Mouse (Mus musculus) hindbrain, embryonic 16.5 days (tissue): ENCODE data around the gene Eps15. TPM values are rescaled to one million over a fixed set of nuclear protein-coding genes. Genes with fewer than 3 reads are reported as not detected.
A peak's percentile ranks its signal among the peaks of the same experiment; 100 is the strongest.

ENCODE experiments used
- ATAC-seq: fragments of 200-750 bp; cut with Nextera tagmentation; 2 replicates; pipeline ENCODE4 v1.8.0; 2017; ENCODE audit warnings: moderate TSS enrichment, moderate library complexity
- H3K27ac ChIP-seq: fragments of 300-500 bp; sonication (generic); 2 replicates; pipeline ENCODE4 v1.5.1; 2014; ENCODE audit warnings: low read depth, mild to moderate bottlenecking, control low read depth, low read length, moderate library complexity
- H3K27me3 ChIP-seq: fragments of 300-500 bp; sonication (generic); replicated peaks from 2 replicates; pipeline ENCODE4 v1.6.1; 2014; ENCODE audit warnings: low read length; ENCODE audit not compliant: control insufficient read depth, insufficient read depth
- H3K36me3 ChIP-seq: fragments of 300-500 bp; sonication (generic); 2 replicates; pipeline ENCODE4 v1.6.1; 2014; ENCODE audit warnings: mild to moderate bottlenecking, low read length, moderate library complexity, mixed read lengths; ENCODE audit not compliant: control insufficient read depth, insufficient read depth
- H3K4me1 ChIP-seq: fragments of 300-500 bp; sonication (generic); 2 replicates; pipeline ENCODE4 v1.6.1; 2014; ENCODE audit warnings: low read depth, low read length; ENCODE audit not compliant: control insufficient read depth, insufficient read depth
- H3K4me2 ChIP-seq: fragments of 300-500 bp; sonication (generic); 2 replicates; pipeline ENCODE4 v1.6.1; 2014; ENCODE audit warnings: mild to moderate bottlenecking, low read length, control low read depth, moderate library complexity
- H3K4me3 ChIP-seq: fragments of 300-500 bp; sonication (generic); 2 replicates; pipeline ENCODE4 v1.5.1; 2014; ENCODE audit warnings: mild to moderate bottlenecking, low read length, control low read depth, moderate library complexity
- H3K9ac ChIP-seq: fragments of 300-500 bp; sonication (generic); 2 replicates; pipeline ENCODE4 v1.6.1; 2014; ENCODE audit warnings: low read depth, mild to moderate bottlenecking, control low read depth, low read length, moderate library complexity
- H3K9me3 ChIP-seq: fragments of 300-500 bp; sonication (generic); 2 replicates; pipeline ENCODE4 v1.6.1; 2014; ENCODE audit warnings: mild to moderate bottlenecking, low read length, moderate library complexity; ENCODE audit not compliant: control insufficient read depth
- WGBS: fragments of 180-500 bp; shearing (Covaris S2); extraction: QIAGEN DNeasy Blood & Tissue Kit; methylation state at CpG from one replicate; pipeline ENCODE4 v1.1.7; 2014; 5-methylcytosine and 5-hydroxymethylcytosine counted together
- polyA plus RNA-seq: library from polyadenylated mRNA; unstranded; fragments of >200 nt; fragmentation: Nextera tagmentation; extraction: Ambion mirVana; gene quantifications from 2 replicates; pipeline ENCODE4 v1.2.1, GENCODE M21; 2015

The Eps15 gene
- 65.5 and 72.2 TPM in 2 replicates for polyA plus RNA-seq

DNA sequence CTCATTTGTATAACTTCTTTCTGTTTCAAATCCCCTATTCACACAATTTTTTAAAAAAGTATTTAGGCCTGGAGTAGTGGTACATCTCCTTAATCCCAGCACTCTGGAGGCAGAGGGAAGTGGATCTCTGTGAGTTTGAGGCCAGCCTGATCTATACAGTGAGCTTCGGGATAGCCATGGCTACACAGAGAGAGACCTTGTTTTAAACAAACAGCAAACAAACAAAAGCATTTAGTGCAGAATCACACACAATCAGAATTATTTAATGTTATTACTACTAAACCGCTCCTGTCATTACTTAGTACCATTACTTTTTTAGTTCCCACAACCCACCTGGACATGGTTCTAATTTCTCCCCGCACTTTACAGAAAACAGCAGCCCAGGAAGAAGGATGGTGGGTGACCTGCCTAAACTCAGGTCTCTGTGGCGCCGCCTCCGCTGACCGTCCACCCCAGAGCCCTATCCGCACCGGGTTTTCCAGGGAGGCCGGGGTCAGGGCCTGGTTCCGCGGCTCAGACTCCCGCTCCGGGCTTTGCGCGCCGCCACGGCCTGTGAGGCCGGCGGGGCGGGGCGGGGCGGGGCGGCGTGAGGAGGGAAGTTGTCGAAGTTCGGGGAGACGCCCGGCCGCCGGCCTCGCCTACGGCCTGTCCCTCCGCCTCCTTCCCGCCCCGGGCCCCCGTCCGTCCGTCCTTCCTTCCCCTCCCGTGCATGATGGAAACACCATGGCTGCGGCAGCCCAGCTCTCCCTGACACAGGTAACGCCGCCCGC, at the start of gene Eps15:
Gene Eps15 (plus strand): TSS at position 580 of the 770 bp plus-strand sequence.
- ATAC-seq = peak; percentile 96
- no peaks in the 10 kb centered on the region for H3K27me3 ChIP-seq
- peak within 1 kb of the TSS; percentile 74 for H3K27ac ChIP-seq
- peak within 1 kb of the TSS; percentile 62 for H3K4me2 ChIP-seq
- H3K9ac ChIP-seq = peak within 1 kb of the TSS; percentile 79
- WGBS = 5% methylated on average over 31 of the region's 44 CpGs
- no peaks in the 10 kb centered on the region for H3K9me3 ChIP-seq
- no peaks in the 10 kb centered on the region for H3K36me3 ChIP-seq
- peaks cover 3% of the 10 kb centered on the region for H3K4me1 ChIP-seq
- H3K4me3 ChIP-seq = peak within 1 kb of the TSS; percentile 85

DNA sequence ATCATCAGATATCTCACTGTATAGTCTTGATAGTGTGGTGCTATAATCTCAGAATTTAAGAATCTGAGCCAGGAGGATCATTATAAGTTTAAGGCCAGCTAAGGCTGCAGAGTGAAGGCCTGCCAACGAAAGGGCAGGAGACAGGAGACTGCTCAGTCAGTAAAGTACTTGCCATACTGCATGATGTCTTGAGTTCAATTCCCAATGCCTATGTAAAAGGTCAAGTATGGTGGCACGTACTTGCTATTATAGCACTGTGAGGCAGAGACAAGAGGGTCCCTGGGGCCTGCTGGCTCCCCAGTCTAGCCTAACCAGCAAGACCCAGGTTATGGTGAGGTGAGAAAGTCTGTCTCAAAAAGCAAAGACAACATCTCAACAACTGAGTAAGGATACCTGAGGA, 45.9 kb upstream of the Eps15 start, which contains the start of gene Calr4:
Gene Calr4 (plus strand): TSS at position 301 of the 400 bp plus-strand sequence.
- WGBS = 80% methylated on average over 2 of the region's 2 CpGs
- no peaks in the 10 kb centered on the region for H3K9me3 ChIP-seq
- H3K36me3 ChIP-seq = no peaks in the 10 kb centered on the region
- ATAC-seq = no peak
- H3K27ac ChIP-seq = peak within 1 kb of the TSS; percentile 50
- no peak within 1 kb of the TSS for H3K9ac ChIP-seq
- peaks cover 12% of the 10 kb centered on the region for H3K4me1 ChIP-seq
- no peak within 1 kb of the TSS for H3K4me2 ChIP-seq
- H3K27me3 ChIP-seq = no peaks in the 10 kb centered on the region
- no peak within 1 kb of the TSS for H3K4me3 ChIP-seq

GRCm38 (mm10) chr4:109234806-109235350, 45.2 kb upstream of the Eps15 start:
- peak overlapping the region; percentile 50 for H3K27ac ChIP-seq
- 50% methylated on average over 9 of the region's 9 CpGs for WGBS

GRCm38 (mm10) chr4:109236186-109236879, 43.7 kb upstream of the Eps15 start:
- no peak overlapping the region for H3K9ac ChIP-seq
- no peak overlapping the region for H3K4me3 ChIP-seq
- H3K4me1 ChIP-seq = peaks cover 12% of the 10 kb centered on the region
- H3K4me2 ChIP-seq = no peak overlapping the region
- H3K27ac ChIP-seq = peak overlapping the region; percentile 45
- H3K9me3 ChIP-seq = no peaks in the 10 kb centered on the region
- H3K36me3 ChIP-seq = no peaks in the 10 kb centered on the region
- peak; percentile 43 for ATAC-seq
- H3K27me3 ChIP-seq = no peaks in the 10 kb centered on the region
- WGBS = 44% methylated on average over 7 of the region's 7 CpGs

More at GRCm38 (mm10) chr4:109234806-109235350, 45.2 kb upstream of the Eps15 start:
- no peak overlapping the region for H3K9ac ChIP-seq
- peaks cover 12% of the 10 kb centered on the region for H3K4me1 ChIP-seq
- H3K4me2 ChIP-seq = no peak overlapping the region
- H3K27me3 ChIP-seq = no peaks in the 10 kb centered on the region
- peak; percentile 71 for ATAC-seq
- H3K36me3 ChIP-seq = no peaks in the 10 kb centered on the region
- no peaks in the 10 kb centered on the region for H3K9me3 ChIP-seq
- H3K4me3 ChIP-seq = no peak overlapping the region

DNA sequence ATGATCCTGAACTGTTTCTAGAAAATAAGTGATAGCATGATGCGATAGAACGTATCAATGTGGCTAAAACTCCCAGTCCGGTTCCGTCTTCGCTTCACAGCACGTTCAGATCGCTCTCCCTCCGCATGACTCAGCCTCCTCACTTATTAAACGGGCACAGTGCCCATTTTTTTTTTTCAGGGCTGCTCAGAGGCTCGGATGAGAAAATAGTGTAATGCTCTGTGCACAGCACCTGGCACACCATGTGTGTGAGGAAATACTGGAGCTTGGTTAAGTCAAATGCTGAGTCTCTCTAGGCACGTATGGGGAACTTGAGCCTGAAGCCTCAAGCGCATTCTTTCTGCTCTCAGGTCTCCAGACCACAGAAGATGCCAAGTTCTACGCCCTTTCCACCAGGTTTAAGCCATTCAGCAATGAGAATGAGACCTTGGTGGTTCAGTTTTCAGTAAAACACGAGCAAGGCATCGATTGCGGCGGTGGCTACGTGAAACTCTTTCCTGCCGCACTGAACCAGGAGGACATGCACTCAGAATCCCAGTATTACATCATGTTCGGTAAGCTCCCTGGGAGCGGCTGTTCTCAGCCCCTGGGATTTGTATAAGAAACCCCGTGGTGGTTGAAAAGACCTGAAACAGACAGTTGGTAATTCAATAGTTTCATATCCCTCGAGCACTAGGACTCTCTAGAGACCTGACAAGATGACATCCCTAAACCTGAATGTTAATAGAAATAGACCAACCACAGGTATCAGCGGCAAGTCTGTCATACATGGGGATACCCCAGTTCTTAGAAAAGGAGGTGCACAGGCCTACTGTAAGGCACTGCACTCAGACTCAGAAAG, 41.4 kb upstream of the Eps15 start:
- Histone ChIP-seq H3K4me1 (peaks cover 12% of the 10 kb centered on the region), H3K27me3 (no peaks in the 10 kb centered on the region), H3K27ac (no peak overlapping the region), H3K4me2 (no peak overlapping the region), H3K9me3 (no peaks in the 10 kb centered on the region), H3K9ac (no peak overlapping the region), H3K36me3 (no peaks in the 10 kb centered on the region), H3K4me3 (no peak overlapping the region)
- WGBS = 67% methylated on average over 24 of the region's 24 CpGs
- no peak for ATAC-seq

DNA sequence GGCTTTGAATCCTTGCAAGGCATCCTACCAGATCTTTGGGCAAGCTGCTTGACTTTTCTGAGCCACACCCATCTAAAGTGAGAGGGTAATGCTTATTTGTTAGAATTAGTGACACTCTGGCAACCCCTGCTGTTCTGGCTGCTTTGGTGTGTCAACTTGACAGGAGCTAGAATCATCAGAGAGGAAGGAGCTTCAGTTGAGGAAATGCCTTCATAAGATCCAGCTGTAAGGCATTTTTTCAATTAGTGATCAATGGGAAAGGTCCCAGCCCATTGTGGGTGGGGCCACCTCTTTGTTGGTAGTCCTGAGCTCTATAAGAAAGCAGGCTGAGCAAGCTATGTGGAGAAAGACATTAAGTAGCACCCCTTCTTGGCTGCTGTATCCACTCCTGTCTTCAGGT, 38.8 kb upstream of the Eps15 start:
- Histone ChIP-seq H3K27ac (no peak overlapping the region), H3K27me3 (no peaks in the 10 kb centered on the region), H3K9ac (no peak overlapping the region), H3K4me2 (no peak overlapping the region), H3K4me3 (no peak overlapping the region), H3K9me3 (no peaks in the 10 kb centered on the region), H3K36me3 (no peaks in the 10 kb centered on the region), H3K4me1 (peaks cover 8% of the 10 kb centered on the region)
- ATAC-seq = no peak

DNA sequence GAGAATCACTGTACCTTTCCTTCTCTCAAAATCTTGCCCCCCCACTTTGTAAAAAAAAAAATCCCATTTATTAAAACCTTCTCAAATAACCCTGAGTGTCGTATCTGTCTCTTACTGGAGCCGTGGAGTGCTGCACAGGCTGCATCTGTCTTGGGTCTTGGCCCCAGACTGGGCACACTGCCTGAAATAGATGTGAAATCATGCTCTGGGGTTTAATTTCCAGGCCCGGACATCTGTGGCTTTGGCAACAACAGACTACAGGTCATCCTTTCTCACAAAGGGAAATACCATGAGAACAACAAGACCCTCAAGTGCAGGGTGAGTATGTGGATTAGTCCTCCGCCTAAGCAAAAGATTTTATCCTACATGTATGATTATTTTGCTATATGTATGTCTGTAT, 38.1 kb upstream of the Eps15 start:
- no peaks in the 10 kb centered on the region for H3K36me3 ChIP-seq
- H3K4me1 ChIP-seq = peaks cover under 1% of the 10 kb centered on the region
- H3K27me3 ChIP-seq = no peaks in the 10 kb centered on the region
- H3K4me3 ChIP-seq = no peak overlapping the region
- peak; percentile 74 for ATAC-seq
- no peaks in the 10 kb centered on the region for H3K9me3 ChIP-seq
- H3K27ac ChIP-seq = no peak overlapping the region
- WGBS = 35% methylated on average over 4 of the region's 4 CpGs
- H3K9ac ChIP-seq = no peak overlapping the region
- no peak overlapping the region for H3K4me2 ChIP-seq

GRCm38 (mm10) chr4:109244506-109244905, 35.6 kb upstream of the Eps15 start:
- 88% methylated on average over 7 of the region's 7 CpGs for WGBS
- ATAC-seq = no peak
- H3K36me3 ChIP-seq = no peaks in the 10 kb centered on the region
- H3K9me3 ChIP-seq = no peaks in the 10 kb centered on the region
- no peak overlapping the region for H3K4me2 ChIP-seq
- H3K27ac ChIP-seq = no peak overlapping the region
- no peaks in the 10 kb centered on the region for H3K27me3 ChIP-seq
- no peak overlapping the region for H3K9ac ChIP-seq
- H3K4me1 ChIP-seq = no peaks in the 10 kb centered on the region
- no peak overlapping the region for H3K4me3 ChIP-seq
